Mouse (Mus musculus): Measurements from ENCODE around the gene 4931422A03Rik.

DNA sequence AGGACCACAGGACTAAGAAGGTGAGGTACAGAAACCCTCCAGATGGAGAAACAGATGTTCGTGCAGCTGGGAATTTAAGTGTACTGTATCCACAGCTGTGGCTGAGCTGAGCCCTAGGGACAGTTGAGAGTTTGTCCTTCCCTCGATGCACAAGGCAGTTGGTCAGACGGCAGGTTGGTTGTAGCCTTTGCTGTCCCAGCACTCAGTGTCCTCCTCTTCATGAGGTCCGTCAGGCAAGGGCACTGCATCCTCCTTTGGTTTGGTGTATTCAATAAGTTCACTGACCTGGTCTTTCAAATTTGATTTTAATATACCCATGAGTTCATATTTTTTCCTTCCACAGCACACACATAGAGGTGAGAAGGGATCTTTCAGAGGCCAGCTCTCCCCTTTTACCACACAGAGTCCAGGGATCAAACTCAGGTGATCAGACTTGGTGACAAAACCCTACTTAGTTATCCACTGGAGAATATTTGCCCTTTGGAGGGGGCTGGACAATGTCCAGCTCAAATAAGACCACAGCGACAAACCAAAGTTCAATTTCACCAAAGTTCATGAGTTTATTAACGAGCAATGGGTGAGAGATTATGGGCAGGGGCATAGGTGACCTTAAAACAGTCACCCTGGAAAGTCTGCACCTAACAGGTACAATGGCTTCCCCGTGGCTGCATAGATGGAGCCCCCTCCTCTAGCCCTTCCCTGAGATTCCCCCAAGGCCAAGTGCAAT, 20.2 kb downstream of the 4931422A03Rik start:
- no peak for TF ChIP-seq CTCF (IDR thresholded peaks at IDR 0.05; ENCODE audit: control insufficient read depth, insufficient read depth, low read length)
- no peak for TF ChIP-seq POLR2A (IDR thresholded peaks at IDR 0.05; ENCODE audit: borderline replicate concordance, control insufficient read depth, low read depth, low read length)

Data from bone marrow, adult 2 months (tissue).